Mouse (Mus musculus): Measurements from ENCODE around the gene Kctd12b.
"Not testable (repeated sequence)": the region's sequence is repeated elsewhere in the genome, so short reads cannot be mapped to it uniquely, and the experiment has no call there.

Kctd12b gene

DNA sequence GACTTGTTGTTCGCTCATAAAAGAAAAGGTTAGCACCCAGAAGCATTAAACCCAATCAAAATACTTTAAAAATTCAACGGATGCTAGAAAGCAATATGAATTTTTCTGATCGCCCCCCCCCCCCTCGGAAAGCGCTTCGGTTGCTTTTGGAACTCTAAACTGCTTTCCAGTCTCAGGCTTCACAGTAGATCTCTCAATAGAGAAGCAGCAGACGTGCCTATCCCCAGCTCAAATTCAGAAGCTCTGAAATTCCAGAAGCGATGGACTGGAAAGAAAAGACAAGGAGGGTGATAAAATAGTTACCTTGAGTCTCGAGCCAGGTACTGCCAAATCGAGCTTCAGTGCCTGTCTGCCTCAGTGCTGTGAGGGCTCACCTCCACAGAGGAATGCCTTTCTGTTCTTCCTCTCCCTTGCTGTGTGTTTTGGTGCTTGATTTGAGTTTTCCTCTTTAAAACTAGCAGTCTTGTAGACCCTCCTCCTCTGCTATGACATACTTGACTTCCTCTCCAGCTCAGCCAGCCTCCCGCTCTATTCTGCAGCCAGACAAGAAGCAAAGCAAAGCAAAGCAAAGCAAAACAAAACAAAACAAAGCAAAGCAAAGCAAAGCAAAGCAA, at the start of gene Kctd12b:
Kctd12b (minus strand) TSS at position 610 of the 614 bp plus-strand sequence.
- DNase-seq (ENCODE audit: low spot score in 2 of 2), result no peak

DNA sequence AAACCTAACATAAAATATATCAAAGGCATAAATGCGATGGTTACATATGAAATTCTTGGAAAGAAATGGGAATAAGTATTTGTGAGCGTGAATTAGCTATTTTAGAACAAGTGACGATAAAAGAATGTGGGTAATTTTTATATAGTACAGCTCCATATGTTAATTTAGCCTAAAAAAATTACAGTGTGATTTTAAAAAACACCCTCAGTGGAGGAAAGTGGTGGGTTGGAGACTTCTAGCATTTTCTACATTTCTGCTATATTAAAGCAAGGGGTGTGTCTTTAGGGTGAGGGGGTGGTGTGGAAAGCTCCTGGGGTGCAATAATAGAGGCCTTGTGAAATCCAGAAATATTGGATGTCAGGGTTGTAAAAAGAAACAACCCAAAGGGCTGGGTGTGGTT, 46.3 kb upstream of the Kctd12b start:
- DNase-seq (ENCODE audit: low spot score in 2 of 2), result no peak

DNA sequence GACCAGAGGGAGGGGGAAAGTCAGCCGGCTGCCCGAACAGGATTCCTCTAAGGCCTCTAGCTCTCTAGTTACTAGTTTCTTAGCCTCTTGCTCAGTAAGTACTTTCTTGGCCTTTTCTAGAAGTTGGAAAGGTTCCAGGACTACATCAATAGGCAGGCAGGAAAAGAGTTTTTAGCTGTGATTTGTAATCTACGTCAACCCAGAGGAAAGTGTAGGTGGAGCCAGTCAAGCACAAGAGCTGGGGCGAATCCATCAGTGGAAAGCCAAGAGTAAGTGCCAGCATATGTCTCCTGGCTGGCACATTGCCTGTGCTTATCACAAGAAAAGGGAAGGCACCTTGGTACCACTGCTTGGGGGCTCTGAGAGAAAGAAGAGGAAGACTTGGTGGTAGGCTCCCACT, 39.5 kb upstream of the Kctd12b start:
- DNase-seq (ENCODE audit: low spot score in 2 of 2), result peak in 1 of 2 experiments; percentile 15

DNA sequence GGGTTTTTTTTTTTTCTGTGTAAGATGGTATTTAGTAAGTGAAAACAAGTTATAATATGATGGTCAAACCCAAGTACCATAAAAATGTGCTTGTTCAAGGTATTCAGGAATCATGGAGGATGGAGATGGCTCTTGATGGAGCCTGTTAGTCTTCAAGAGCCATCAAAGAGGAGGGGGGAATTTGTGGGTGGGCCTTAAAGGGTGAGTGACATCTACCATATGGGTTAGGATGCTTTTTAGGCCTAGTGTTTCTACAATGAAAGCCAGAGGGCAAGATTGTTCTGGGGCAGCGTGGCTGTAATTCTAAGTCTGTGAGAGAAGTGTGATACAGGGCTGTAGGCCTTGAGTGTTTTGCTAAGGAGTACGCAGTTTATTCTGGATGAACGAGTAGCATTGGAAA, 28.2 kb upstream of the Kctd12b start:
- no peak for DNase-seq (ENCODE audit: low spot score in 2 of 2)

DNA sequence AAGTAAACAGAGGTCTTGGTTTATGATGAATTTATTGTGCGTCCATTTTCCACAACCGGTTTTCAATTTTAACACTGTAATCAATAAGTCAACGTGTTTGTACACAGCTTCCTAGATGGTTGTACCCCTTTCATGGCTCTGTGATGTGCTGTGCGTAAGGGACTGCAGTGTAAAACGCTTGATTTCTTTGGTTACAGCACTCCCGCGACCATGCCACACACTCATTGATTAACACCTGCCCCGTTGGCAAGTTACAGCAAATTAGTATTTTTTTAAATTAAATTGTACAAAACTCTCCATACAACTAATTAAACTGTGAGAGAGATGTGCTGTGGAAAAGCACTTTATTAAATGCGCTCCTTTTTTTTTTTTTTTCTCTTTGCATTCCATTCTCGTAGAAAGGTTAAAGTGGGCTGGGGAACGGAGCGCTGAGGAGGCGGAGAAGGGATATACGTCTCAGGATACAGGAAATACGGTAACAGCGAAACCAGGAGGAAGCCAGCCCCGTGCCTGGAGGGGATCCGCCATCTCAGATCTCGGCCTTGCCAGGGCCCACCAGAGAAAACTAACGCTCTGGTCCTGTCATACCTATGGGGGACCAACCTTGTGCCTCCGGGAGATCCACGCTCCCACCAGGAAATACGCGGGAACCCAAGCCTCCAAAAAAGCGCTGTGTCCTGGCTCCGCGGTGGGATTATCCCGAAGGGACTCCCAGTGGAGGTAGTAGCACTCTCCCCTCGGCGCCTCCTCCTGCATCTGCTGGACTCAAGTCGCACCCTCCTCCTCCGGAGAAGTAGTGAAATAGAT, 27.1 kb upstream of the Kctd12b start, which contains the start of gene Nbdy:
Nbdy (plus strand) TSS at position 481 of the 807 bp plus-strand sequence.
- DNase-seq (ENCODE audit: low spot score in 2 of 2), result peak; percentile 40 to 63

DNA sequence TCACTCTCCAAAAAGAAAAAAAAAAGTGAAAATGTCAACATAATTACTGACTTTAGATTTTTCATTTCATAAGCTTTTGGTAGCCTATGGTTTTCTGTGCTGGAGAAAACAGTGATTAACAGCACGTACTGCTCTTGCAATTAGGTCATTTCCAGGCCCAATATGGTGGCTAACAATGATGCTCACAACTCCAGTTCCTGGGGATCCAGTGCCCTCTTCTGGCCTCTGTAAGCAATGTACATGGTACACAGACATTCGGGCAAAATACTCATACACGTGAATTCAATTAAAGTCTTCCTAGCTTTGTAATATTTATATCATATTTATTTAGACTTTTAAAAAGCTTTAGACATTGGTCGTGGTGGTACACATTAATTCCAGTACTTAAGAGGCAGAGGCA, 23.4 kb upstream of the Kctd12b start:
- DNase-seq (ENCODE audit: low spot score in 2 of 2), result no peak

DNA sequence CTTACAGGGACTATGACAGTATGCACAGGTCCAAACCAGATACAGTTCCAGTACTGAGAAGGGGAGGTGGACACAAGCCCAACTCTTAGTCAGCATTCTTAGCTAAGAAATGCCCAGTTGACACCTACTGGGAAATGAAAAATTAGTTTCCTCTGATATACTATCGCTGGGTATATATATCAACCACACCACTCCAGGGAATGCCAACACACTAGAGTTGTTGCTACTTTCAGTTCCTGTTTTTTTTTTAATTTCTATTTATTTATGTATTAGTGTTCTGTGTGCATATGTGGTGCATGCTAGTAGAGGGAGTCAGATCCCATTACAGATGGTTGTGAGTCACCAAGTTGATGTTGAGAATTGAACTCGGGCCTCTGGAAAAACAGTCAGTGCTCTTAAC, 20.5 kb upstream of the Kctd12b start:
- no peak for DNase-seq (ENCODE audit: low spot score in 2 of 2)

DNA sequence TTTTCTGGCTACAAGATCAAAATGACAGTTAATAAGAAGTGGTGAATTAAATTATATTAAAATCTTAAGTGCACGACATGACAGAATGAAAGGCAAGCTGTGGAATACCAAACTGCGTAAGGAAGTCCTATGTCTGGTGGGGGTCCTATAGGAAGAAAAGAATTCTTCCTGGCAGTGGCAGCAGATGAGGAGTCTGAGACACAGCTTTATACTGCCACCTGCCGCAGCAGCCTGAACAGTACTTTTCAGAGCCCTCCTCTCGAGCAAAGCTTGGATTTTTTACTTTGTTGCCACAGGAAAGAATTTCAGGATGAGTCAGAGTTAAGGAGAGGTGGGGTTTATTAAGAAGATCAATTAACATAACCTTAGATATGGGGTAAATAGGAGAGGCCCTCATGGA, 11.5 kb upstream of the Kctd12b start:
- peak; percentile 6 to 7 for DNase-seq (ENCODE audit: low spot score in 2 of 2)

DNA sequence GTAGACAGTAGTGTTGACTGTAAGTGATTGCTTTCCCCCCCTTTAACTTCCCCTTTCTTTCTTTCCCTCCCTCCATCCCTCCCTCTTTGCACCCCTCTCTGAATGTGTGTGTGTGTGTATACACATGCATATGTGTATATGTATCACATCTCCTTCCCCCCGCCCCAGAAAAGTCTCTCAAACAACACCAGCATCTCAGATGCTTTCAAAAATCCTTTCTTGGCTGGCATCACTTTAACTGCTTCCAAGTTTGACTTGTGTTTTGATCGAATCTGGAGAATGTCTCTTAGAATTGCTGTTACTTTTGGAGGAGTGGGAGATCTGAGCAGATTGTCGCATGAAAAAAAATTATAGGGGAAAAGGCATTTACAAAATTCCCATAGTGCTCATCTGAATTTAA, 4.3 kb upstream of the Kctd12b start:
- no peak for DNase-seq (ENCODE audit: low spot score in 2 of 2)

DNA sequence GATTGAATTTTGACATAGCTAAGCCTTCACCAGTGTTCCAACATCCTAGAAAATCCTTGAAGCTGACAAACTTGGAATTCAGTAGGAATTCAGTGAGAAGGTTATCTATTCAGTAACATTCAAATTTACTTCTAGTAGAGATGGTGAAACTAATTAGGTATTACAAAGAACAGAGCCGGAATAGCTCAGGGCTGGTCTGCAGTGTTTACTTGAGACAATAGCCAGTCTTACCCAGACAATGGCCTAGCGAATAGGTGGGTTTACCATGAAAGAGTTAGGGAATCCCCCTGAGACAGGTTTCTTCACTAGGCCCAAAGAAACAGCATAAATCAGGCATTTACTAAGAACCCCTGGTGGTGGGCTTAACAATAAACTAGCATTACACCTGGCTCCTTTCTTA, 28.0 kb downstream of the Kctd12b start:
- DNase-seq (ENCODE audit: low spot score in 2 of 2), result not testable (repeated sequence)

DNA sequence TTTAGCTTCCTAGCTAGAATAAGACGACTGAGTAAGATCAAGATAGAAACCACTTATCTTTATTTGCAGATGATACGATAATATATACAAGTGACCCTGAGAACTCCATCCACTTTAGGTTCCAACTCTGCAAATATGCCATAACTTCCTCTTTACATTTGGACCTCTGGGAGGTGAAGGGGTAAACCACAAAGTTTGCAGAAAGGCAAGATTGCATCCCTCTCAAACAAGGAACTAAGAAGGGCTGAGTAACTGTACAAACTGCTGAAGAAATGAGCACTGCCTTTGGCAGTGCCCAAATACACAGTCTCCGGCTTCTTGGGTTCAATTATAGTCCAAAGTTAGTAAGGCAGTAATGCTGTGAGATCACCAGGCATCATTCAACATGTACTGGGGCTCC, 31.3 kb downstream of the Kctd12b start:
- no peak for DNase-seq (ENCODE audit: low spot score in 2 of 2)

DNA sequence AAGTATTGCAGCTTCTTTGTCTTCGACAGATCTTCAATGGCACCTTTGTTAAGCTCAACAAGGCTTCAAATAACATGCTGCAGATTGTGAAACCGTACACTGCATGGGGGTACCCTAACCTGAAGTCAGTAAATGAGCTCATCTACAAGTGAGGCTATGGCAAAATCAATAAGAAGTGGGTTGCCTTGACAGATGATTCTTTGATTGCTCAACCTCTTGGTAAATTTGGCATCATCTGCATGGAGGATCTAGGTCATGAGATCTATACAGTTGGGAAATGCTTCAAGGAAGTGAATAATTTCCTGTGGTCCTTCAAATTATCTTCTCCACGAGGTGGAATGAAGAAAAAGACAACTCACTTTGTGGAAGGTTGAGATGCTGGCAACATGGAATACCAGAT, 39.2 kb downstream of the Kctd12b start:
- no peak for DNase-seq (ENCODE audit: low spot score in 2 of 2)

DNA sequence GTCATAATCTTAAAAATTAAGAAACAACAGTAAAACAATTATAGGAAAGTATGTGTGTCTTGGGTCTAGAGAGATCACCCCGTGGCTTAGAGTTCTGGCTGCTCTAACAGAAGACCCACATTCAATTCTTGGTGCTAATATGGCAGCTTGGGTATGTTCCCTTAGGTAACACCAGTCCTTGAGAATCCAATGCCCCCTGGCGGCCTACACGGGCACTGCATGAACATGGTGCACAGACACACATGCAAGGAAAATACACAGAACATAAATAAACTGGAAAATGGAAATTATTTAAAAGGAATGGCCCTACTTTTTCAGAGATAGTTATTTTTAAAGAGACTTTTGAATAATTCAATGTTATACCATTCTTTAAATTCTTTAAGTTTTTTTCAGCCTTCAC, 55.6 kb downstream of the Kctd12b start:
- DNase-seq (ENCODE audit: low spot score in 2 of 2), result no peak

DNA sequence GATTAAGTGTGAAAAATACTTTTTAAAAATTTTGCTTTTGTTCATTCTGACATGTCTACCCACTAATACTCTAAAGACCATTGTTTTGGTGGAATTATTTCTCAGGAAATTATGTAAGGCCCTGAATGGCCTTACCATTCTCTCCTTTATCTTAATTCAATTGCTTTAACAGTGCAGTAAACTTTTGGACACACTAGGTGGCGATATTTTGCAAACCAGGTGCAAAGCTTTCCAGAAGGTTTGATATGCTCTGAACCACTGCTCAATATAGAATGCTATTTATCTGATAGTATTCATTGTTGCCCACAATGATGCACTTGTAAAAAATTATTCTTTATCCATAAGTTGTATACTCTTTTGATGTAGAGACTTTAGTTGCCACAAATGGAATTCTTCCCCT, 59.9 kb downstream of the Kctd12b start:
- peak in 1 of 2 experiments; percentile 3 for DNase-seq (ENCODE audit: low spot score in 2 of 2)
